Mouse (Mus musculus): ENCODE results near the gene Srek1ip1. TPM values are rescaled to one million over a fixed set of nuclear protein-coding genes. Genes with fewer than 3 reads are reported as not detected.

Srek1ip1 gene
- total and polyA plus RNA-seq, 2 experiments from 2014 or later: 12.9 to 15.9 TPM

DNA sequence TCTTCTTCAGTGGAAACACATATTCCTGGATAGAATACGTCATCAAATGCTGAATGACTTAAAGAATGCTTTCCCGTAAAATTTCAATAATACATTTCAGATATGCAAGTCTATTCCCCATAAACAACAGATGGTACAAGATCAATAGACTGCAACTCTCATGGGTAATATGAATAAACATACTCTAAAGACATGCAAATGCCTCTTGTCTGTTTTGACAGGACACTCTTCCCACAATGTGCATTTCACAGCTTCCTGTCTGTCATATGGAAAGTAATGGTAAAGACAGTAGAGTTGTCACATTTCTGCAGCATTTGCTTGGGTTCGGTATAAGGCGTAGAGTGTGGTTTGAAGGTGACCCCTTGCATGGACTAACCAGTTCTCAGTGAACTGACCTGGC, 5.0 kb upstream of the Srek1ip1 start:
- ATAC-seq (peak; percentile 65), DNase-seq (peak; percentile 18)
- Histone ChIP-seq H3K4me1 (ENCODE audit: insufficient read depth) (no peaks in the 10 kb centered on the region), H3K9ac (no peak overlapping the region), H3K27me3 (ENCODE audit: insufficient read depth, low read length) (no peaks in the 10 kb centered on the region), H3K4me3 (ENCODE audit: low read depth, low read length) (no peak overlapping the region), H3K4me2 (ENCODE audit: low read depth) (no peak overlapping the region), H3K27ac (ENCODE audit: low read depth, low read length) (no peak overlapping the region), H3K36me3 (ENCODE audit: insufficient read depth) (peaks cover 10% of the 10 kb centered on the region), H3K9me3 (ENCODE audit: low read length) (no peaks in the 10 kb centered on the region)
- TF ChIP-seq CTCF (IDR thresholded peaks at IDR 0.05; ENCODE audit: low read depth): no peak
- 64% methylated on average over 4 of the region's 4 CpGs for WGBS

DNA sequence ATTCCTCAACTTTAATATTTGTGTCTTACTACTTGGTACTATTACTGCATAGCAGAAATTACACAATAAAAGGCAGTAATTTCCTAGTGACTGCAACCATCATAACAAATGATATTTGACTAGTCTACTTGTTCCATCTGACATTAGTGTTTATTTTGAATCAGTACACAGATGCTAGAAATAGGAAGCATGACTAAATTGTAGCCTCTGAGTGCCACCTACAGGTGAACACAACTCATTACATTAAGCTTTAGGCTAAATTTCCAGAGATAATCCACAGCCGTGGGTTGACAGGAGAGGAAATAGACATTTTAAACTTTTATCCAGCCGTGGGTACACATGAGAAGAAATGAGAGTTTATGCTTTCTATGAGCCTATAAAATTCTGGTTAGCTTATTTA, 2.6 kb upstream of the Srek1ip1 start:
- Histone ChIP-seq H3K4me2 (ENCODE audit: low read depth) (no peak overlapping the region), H3K9me3 (ENCODE audit: low read length) (no peaks in the 10 kb centered on the region), H3K9ac (no peak overlapping the region), H3K27ac (ENCODE audit: low read depth, low read length) (no peak overlapping the region), H3K4me1 (ENCODE audit: insufficient read depth) (no peaks in the 10 kb centered on the region), H3K36me3 (ENCODE audit: insufficient read depth) (peaks cover 15% of the 10 kb centered on the region), H3K4me3 (ENCODE audit: low read depth, low read length) (no peak overlapping the region), H3K27me3 (ENCODE audit: insufficient read depth, low read length) (no peaks in the 10 kb centered on the region)
- DNase-seq: peak; percentile 77
- peak; percentile 77 for ATAC-seq
- peak; percentile 84 for TF ChIP-seq CTCF (IDR thresholded peaks at IDR 0.05; ENCODE audit: low read depth)
- WGBS: 7% methylated on average over 2 of the region's 2 CpGs

DNA sequence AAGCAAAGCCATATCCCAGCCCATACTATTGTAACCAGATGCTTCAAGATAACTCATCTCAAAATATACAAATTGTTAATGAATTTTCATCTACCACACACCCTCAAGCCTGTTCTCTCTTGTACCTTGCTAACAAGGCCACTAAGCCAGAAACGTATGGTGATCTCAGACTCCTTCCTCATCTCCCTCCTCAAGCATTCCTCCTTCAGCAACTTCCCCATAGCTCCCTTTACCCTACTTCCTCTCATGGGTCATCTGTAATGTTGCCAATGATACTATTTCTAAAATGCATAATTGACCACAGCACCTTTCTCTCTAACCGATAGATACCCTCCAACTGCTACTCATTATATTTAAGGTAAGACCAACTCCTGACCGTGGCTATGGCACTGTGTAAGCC, 2.1 kb downstream of the Srek1ip1 start:
- H3K4me1 ChIP-seq (ENCODE audit: insufficient read depth): no peaks in the 10 kb centered on the region
- H3K4me2 ChIP-seq (ENCODE audit: low read depth): no peak overlapping the region
- H3K27ac ChIP-seq (ENCODE audit: low read depth, low read length): no peak overlapping the region
- no peak for TF ChIP-seq CTCF (IDR thresholded peaks at IDR 0.05; ENCODE audit: low read depth)
- no peak overlapping the region for H3K4me3 ChIP-seq (ENCODE audit: low read depth, low read length)
- WGBS: 88% methylated on average over 3 of the region's 3 CpGs
- DNase-seq (no peak), ATAC-seq (no peak)
- H3K9me3 ChIP-seq (ENCODE audit: low read length): no peaks in the 10 kb centered on the region
- H3K9ac ChIP-seq: no peak overlapping the region
- H3K27me3 ChIP-seq (ENCODE audit: insufficient read depth, low read length): no peaks in the 10 kb centered on the region
- H3K36me3 ChIP-seq (ENCODE audit: insufficient read depth): peaks cover 18% of the 10 kb centered on the region

DNA sequence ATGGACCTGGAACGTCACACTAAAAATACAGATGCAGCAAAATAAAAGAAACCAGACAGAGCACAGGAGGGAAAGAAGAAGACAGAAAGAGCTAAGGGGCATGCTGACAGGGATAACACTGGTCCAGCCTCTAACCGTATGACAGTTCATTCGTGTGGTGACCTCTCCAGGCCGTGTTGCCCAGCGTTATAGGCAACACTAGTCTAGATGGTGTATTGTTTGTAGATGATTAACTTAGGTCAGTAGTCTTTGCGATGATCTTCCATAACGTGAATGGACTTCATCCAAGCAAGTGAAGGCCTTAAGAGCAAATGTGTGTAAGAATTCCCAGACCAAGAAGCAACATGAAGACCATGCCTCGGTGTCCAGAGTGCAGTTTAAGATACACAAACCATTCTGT, 6.8 kb downstream of the Srek1ip1 start:
- ATAC-seq (no peak), DNase-seq (no peak)
- Histone ChIP-seq H3K4me2 (ENCODE audit: low read depth) (no peak overlapping the region), H3K36me3 (ENCODE audit: insufficient read depth) (peaks cover 20% of the 10 kb centered on the region), H3K9ac (no peak overlapping the region), H3K4me3 (ENCODE audit: low read depth, low read length) (no peak overlapping the region), H3K9me3 (ENCODE audit: low read length) (no peaks in the 10 kb centered on the region), H3K4me1 (ENCODE audit: insufficient read depth) (no peaks in the 10 kb centered on the region), H3K27me3 (ENCODE audit: insufficient read depth, low read length) (no peaks in the 10 kb centered on the region), H3K27ac (ENCODE audit: low read depth, low read length) (no peak overlapping the region)
- no peak for TF ChIP-seq CTCF (IDR thresholded peaks at IDR 0.05; ENCODE audit: low read depth)
- WGBS: 95% methylated on average over 8 of the region's 8 CpGs

DNA sequence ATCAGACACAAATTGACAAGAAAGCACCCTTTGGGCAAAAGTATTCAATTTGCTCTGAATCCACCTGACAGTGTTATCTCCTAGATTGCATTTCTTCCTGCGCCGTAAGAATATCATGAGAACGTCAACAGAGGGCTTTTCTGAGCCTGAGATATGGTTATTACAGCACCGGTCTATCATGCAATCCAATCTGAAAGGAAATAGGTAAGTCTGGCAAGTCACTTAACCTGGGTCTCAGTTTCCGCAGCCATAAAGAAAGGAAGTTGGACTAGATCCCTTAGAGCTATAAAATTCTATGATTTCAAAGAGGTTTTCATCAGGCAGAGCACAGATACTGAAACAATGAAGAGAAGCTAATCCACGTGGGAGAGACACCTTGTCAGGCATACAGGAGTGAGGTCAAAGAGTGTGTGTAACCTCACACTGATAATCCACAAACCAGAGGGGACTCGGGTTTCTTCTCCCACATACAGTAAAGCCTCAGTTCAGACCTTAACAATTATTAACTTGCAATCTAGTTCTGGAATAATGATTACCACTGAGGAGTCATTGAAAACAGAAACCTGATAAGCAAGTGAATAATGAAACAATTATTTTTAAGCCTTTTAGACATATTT, 7.4 kb downstream of the Srek1ip1 start:
- H3K27ac ChIP-seq (ENCODE audit: low read depth, low read length): no peak overlapping the region
- no peak for ATAC-seq
- H3K9ac ChIP-seq: no peak overlapping the region
- WGBS: 89% methylated on average over 7 of the region's 7 CpGs
- H3K4me3 ChIP-seq (ENCODE audit: low read depth, low read length): no peak overlapping the region
- H3K9me3 ChIP-seq (ENCODE audit: low read length): no peaks in the 10 kb centered on the region
- peaks cover 20% of the 10 kb centered on the region for H3K36me3 ChIP-seq (ENCODE audit: insufficient read depth)
- H3K27me3 ChIP-seq (ENCODE audit: insufficient read depth, low read length): no peaks in the 10 kb centered on the region
- no peak overlapping the region for H3K4me2 ChIP-seq (ENCODE audit: low read depth)
- TF ChIP-seq CTCF (IDR thresholded peaks at IDR 0.05; ENCODE audit: low read depth): no peak
- H3K4me1 ChIP-seq (ENCODE audit: insufficient read depth): no peaks in the 10 kb centered on the region
- no peak for DNase-seq

DNA sequence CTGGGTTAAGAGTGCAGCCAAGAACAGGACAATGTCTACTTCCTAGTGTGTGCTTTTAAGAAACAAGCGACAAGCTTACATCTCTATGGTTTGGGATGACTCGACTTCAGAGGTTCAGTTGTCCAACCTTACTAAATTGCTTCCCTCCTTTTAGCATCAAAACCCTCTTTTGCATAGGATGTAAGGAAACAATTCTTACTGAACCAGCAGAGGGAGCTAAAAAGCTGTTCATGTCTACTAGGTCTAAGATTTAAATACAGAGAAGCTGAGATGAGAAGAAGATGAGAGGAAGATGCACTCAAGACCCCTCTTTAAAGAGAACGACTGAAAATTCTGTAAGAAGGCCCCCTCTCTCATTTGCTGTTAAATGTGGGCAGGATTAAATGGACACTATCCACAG, 13.4 kb downstream of the Srek1ip1 start:
- H3K9ac ChIP-seq: no peak overlapping the region
- no peaks in the 10 kb centered on the region for H3K27me3 ChIP-seq (ENCODE audit: insufficient read depth, low read length)
- DNase-seq: peak; percentile 75
- no peak overlapping the region for H3K4me2 ChIP-seq (ENCODE audit: low read depth)
- peaks cover 20% of the 10 kb centered on the region for H3K36me3 ChIP-seq (ENCODE audit: insufficient read depth)
- 0 out of 2 replicates have a peak, but pooled peaks have one; percentile 36 for ATAC-seq
- H3K4me3 ChIP-seq (ENCODE audit: low read depth, low read length): no peak overlapping the region
- no peak overlapping the region for H3K27ac ChIP-seq (ENCODE audit: low read depth, low read length)
- no peaks in the 10 kb centered on the region for H3K9me3 ChIP-seq (ENCODE audit: low read length)
- TF ChIP-seq CTCF (IDR thresholded peaks at IDR 0.05; ENCODE audit: low read depth): peak; percentile 81
- WGBS: 51% methylated on average over 3 of the region's 3 CpGs
- no peaks in the 10 kb centered on the region for H3K4me1 ChIP-seq (ENCODE audit: insufficient read depth)

DNA sequence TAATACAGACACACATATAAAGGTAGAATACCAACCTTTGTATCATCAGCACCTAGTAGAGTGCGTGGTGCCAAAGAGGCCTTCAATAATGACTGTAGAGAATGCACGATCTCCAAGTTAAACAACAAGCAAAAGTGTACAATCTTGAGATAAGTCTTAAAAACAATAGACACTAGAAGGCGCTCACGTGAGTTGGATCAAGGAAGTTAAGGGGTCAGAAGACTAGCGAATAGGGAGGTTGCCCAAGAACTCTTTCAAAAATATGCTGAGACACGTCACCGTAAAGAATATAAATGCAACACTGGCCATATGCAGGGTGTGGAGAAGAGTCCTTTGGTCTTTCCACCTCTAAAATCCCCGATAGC, 24.0 kb downstream of the Srek1ip1 start:
- Histone ChIP-seq H3K9ac (peak overlapping the region; percentile 95), H3K9me3 (ENCODE audit: low read length) (no peaks in the 10 kb centered on the region), H3K4me3 (ENCODE audit: low read depth, low read length) (peak overlapping the region; percentile 93), H3K4me1 (ENCODE audit: insufficient read depth) (peaks cover 16% of the 10 kb centered on the region), H3K36me3 (ENCODE audit: insufficient read depth) (peaks cover 3% of the 10 kb centered on the region; the same call in 1 of the 2 replicates), H3K4me2 (ENCODE audit: low read depth) (peak overlapping the region; percentile 63), H3K27me3 (ENCODE audit: insufficient read depth, low read length) (no peaks in the 10 kb centered on the region), H3K27ac (ENCODE audit: low read depth, low read length) (peak overlapping the region; percentile 87)
- 11% methylated on average over 8 of the region's 8 CpGs for WGBS
- no peak; the same call in 1 of the 2 replicates for ATAC-seq
- peak; percentile 13; the same call in 1 of the 2 replicates for TF ChIP-seq CTCF (IDR thresholded peaks at IDR 0.05; ENCODE audit: low read depth)
- no peak for DNase-seq
